Mouse (Mus musculus): ENCODE data around the gene Rora.

- no peak for TF ChIP-seq POLR2A (IDR thresholded peaks at IDR 0.05; ENCODE audit: insufficient read length, low read depth)
- no peak for TF ChIP-seq USF1 (IDR thresholded peaks at IDR 0.05; ENCODE audit: low read depth)
- TF ChIP-seq POLR2AphosphoS2 (IDR thresholded peaks at IDR 0.05; ENCODE audit: insufficient read length, low read depth), result no peak
Observed at GRCm38 (mm10) chr9:68782011-68782410, 128.4 kb downstream of the Rora start.
